Mouse (Mus musculus) brain, embryonic 14.5 days (tissue): ENCODE data around the gene Phf1.
A peak's percentile ranks its signal among the peaks of the same experiment; 100 is the strongest.

ENCODE experiments used
- CTCF ChIP-seq: fragments of 200-500 bp; IDR thresholded peaks from 2 replicates; pipeline ENCODE4 v1.5.1; 2012; ENCODE audit warnings: inconsistent platforms, mild to moderate bottlenecking, moderate library complexity, borderline replicate concordance; ENCODE audit not compliant: insufficient read depth, insufficient read length; ENCODE audit errors: extremely low read depth
- POLR2A ChIP-seq: fragments of 200-500 bp; IDR thresholded peaks from 2 replicates; pipeline ENCODE4 v1.6.1; 2012; ENCODE audit warnings: mild to moderate bottlenecking, inconsistent platforms, borderline replicate concordance; ENCODE audit not compliant: poor library complexity, insufficient read depth, insufficient read length, severe bottlenecking; ENCODE audit errors: extremely low read depth

DNA sequence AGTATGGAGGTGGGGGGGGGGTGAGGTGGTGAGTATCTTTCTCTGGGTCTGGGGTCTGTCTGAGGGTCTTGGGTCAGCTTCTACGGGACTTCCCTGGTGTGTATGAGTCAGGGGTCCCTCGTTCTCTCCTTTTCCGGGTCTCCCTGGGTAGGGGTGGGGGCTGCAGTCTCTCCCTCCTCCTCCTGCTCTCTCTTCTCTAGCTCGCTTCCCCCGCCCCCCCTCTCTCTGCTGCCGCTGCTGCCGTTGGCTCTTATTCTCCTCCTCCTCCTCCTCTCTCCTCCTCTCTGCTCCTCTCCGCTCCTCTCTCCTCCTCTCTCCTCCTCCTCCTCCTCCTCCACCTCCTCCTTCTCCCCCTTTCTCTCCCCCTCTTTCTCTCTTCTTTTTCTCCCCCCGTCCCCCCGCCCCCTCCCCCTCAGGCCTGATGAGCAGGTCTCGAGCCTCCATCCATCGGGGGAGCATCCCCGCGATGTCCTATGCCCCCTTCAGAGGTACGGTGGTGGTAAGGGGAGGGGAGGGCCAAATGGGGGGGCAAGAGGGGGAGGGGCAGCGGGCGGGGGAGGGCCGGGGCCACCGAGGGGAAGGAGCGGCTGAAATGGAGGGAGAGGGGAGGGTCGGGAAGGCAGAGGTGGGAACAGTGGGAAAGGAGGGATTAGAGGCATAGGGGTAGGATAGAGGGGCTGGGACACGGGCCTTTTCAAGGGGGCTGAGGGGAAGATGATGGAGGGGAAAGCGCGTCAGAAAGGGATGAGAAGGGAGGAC is 8.4 kb downstream of the Phf1 start, which contains the start of gene Syngap1:
- TF ChIP-seq POLR2A (peak; percentile 5; the same call in 1 of the 2 replicates), CTCF (no peak)
